Comparison of ENCODE assay signal across 13 mouse cellular contexts in genomic region chr3:51965436-51965835, GRCm38 (mm10).
DNase-seq lines count a peak whose midpoint lies in the region; ATAC-seq lines count a peak whose summit lies in the region.
"Had no signal": no experiment of that assay in that cellular context is flagged by ENCODE, and none has a peak within 500 bp of the region (broad histone marks: within the 10 kb centered on the region; RNA-seq: fewer than 3 reads in every experiment).

No protein-coding gene starts in this region.

- no peak overlapping the region for H3K9ac ChIP-seq in heart, embryonic 13.5 days
- H3K9ac ChIP-seq in hindbrain, embryonic 15.5 days: no peak overlapping the region; the same call in 1 of the 2 replicates
- H3K9ac ChIP-seq in midbrain, embryonic 16.5 days (ENCODE audit: low read depth, low read length): peak overlapping the region; percentile 39; the same call in 1 of the 2 replicates
- H3K9ac ChIP-seq: limb, embryonic 15.5 days had no signal

- 29% methylated on average over 2 of the region's 2 CpGs for WGBS in heart, embryonic 13.5 days
- 37% methylated on average over 2 of the region's 2 CpGs for WGBS in embryonic facial prominence, embryonic 10.5 days
- WGBS in hindbrain, embryonic 15.5 days: 26% methylated on average over 2 of the region's 2 CpGs
- WGBS in midbrain, embryonic 16.5 days: 21% methylated on average over 2 of the region's 2 CpGs

- no peaks in the 10 kb centered on the region for H3K27me3 ChIP-seq in heart, embryonic 13.5 days (replicated peaks)
- no peaks in the 10 kb centered on the region for H3K27me3 ChIP-seq in embryonic facial prominence, embryonic 10.5 days (replicated peaks; ENCODE audit: low read depth, poor library complexity, severe bottlenecking)
- H3K27me3 ChIP-seq in hindbrain, embryonic 15.5 days: no peaks in the 10 kb centered on the region
- H3K27me3 ChIP-seq in midbrain, embryonic 16.5 days (ENCODE audit: control insufficient read depth, insufficient read depth, low read depth, low read length): no peaks in the 10 kb centered on the region
- H3K27me3 ChIP-seq: limb, embryonic 15.5 days had no signal

- intact Hi-C loops in heart, postnatal 10 days (cut with DNase I): no loop called here

- H3K4me1 ChIP-seq in heart, embryonic 13.5 days: peaks cover 33% of the 10 kb centered on the region
- H3K4me1 ChIP-seq in embryonic facial prominence, embryonic 10.5 days: peaks cover 31% of the 10 kb centered on the region
- peaks cover 41% of the 10 kb centered on the region for H3K4me1 ChIP-seq in hindbrain, embryonic 15.5 days (replicated peaks)
- H3K4me1 ChIP-seq in midbrain, embryonic 16.5 days (ENCODE audit: control insufficient read depth, insufficient read depth, low read length): peaks cover 37% of the 10 kb centered on the region

- no peak overlapping the region for H3K4me3 ChIP-seq in heart, embryonic 13.5 days
- no peak overlapping the region for H3K4me3 ChIP-seq in embryonic facial prominence, embryonic 10.5 days
- H3K4me3 ChIP-seq in hindbrain, embryonic 15.5 days: no peak overlapping the region
- H3K4me3 ChIP-seq in midbrain, embryonic 16.5 days (ENCODE audit: low read depth, low read length): no peak overlapping the region
- H3K4me3 ChIP-seq: limb, embryonic 15.5 days had no signal

- H3K27ac ChIP-seq in heart, embryonic 13.5 days (replicated peaks): 0 out of 2 replicates have a peak overlapping the region, but pooled peaks have one; percentile 16
- peak overlapping the region; percentile 40; the same call in 1 of the 2 replicates for H3K27ac ChIP-seq in embryonic facial prominence, embryonic 10.5 days (replicated peaks)
- H3K27ac ChIP-seq in hindbrain, embryonic 15.5 days (replicated peaks): peak overlapping the region; percentile 83
- H3K27ac ChIP-seq in midbrain, embryonic 16.5 days (ENCODE audit: low read length): peak overlapping the region; percentile 77
- H3K27ac ChIP-seq: limb, embryonic 15.5 days had no signal

- H3K9me3 ChIP-seq in heart, embryonic 13.5 days: no peaks in the 10 kb centered on the region
- H3K9me3 ChIP-seq in embryonic facial prominence, embryonic 10.5 days: no peaks in the 10 kb centered on the region
- H3K9me3 ChIP-seq in hindbrain, embryonic 15.5 days: no peaks in the 10 kb centered on the region
- H3K9me3 ChIP-seq in midbrain, embryonic 16.5 days (replicated peaks; ENCODE audit: control insufficient read depth, low read length, poor library complexity, severe bottlenecking): no peaks in the 10 kb centered on the region
- H3K9me3 ChIP-seq: limb, embryonic 15.5 days had no signal

- no peak for ATAC-seq in heart, embryonic 13.5 days (ENCODE audit: extremely low read depth, insufficient number of reproducible peaks, low FRiP score, low TSS enrichment)
- no peak for ATAC-seq in hindbrain, embryonic 15.5 days (ENCODE audit: low FRiP score, low read depth)
- ATAC-seq in midbrain, embryonic 16.5 days: no peak

- H3K4me2 ChIP-seq in heart, embryonic 13.5 days: no peak overlapping the region
- H3K4me2 ChIP-seq in hindbrain, embryonic 15.5 days: no peak overlapping the region
- H3K4me2 ChIP-seq in midbrain, embryonic 16.5 days (ENCODE audit: low read length): no peak overlapping the region
- H3K4me2 ChIP-seq: limb, embryonic 15.5 days had no signal

- DNase-seq in heart, postnatal 10 days: no peak
- DNase-seq in embryonic facial prominence, embryonic 10.5 days (ENCODE audit: low spot score): no peak
- no peak for DNase-seq in adrenal gland, adult 8-10 months
- no peak for DNase-seq in embryo, embryonic 10 days (ENCODE audit: low spot score)
- no peak for DNase-seq in thymus, postnatal 14 days
- DNase-seq: B cell, adult 2 months; cerebellum, adult 9-11 months; gastrocnemius, postnatal 10 days; thymus, postnatal 4 days had no signal

- no peaks in the 10 kb centered on the region for H3K36me3 ChIP-seq in heart, embryonic 13.5 days
- H3K36me3 ChIP-seq in embryonic facial prominence, embryonic 10.5 days (replicated peaks): no peaks in the 10 kb centered on the region
- H3K36me3 ChIP-seq in hindbrain, embryonic 15.5 days: no peaks in the 10 kb centered on the region
- no peaks in the 10 kb centered on the region for H3K36me3 ChIP-seq in midbrain, embryonic 16.5 days (ENCODE audit: control insufficient read depth, insufficient read depth, low read length)
- H3K36me3 ChIP-seq: limb, embryonic 15.5 days had no signal

Comparison
In these comparisons a context has a peak if more than half of its experiments do, and no peak if none do; other contexts are left out.
1. H3K27ac ChIP-seq: peak in every context shown above with its lines; median percentile 83 in hindbrain, embryonic 15.5 days; 77 in midbrain, embryonic 16.5 days; 40 in embryonic facial prominence, embryonic 10.5 days; 16 in heart, embryonic 13.5 days.